Mouse (Mus musculus) kidney, adult 11 months (tissue): ENCODE results near the gene Nxpe3.

Experiments
- DNase-seq: peaks from one replicate; pipeline ENCODE4 v3.0.0; 2022

Gene Nxpe3

DNA sequence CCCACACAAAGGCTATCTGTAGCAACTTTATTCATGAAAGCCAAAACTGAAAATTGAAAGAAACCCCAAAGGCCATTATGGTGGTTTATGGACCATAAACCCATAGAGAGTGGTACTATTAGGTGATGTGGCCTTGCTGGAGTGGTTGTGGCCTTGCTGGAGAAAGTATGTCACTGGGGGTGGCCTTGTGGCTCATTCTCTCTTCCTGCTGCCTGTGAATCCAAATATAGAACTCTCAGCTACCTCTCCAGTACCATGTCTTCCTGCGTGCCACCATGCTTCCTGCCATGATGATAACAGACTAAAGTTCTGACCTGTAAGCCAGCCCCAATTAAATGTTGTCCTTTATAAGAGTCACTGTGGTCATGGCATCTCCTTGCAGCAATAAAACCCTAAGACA is 90.3 kb downstream of the Nxpe3 start:
- no peak for DNase-seq

DNA sequence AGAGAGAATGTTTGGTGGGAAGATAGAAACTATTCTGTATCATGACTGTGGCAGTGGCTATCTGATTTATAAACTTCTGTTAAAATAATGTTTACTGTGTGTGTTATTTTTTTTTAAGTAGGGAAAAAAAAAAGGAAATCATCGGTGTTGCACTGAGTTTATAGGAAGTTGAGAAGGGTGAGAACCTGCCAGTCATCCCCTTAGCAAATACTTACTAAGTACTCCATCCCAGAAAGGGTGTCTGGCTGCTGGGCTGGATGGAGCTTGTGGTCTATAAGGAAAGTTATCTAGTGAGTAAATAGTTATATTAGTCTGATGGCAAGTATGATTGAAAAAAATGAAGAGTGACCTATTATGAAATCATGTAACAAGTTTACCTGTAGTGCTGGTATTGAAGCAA is 93.5 kb downstream of the Nxpe3 start:
- no peak for DNase-seq

DNA sequence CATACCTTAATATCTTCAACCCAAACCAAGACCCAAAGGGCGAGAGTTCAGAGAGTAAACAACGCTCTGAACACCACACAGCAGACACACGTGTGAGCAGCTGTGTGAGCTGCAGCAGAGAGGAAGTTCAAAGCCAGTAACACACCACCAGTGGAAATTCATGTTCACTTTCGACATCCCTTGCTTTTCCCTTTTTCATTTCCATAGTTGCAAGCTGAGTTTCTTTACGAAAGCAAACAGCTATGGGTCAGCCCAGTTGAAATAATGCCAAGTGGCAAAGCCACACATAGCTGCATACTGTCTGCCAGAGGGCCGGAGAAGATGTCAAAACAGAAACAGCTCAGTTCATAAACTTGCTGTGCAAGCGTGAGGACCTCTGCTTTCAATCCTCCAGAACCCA is 96.2 kb downstream of the Nxpe3 start:
- no peak for DNase-seq

DNA sequence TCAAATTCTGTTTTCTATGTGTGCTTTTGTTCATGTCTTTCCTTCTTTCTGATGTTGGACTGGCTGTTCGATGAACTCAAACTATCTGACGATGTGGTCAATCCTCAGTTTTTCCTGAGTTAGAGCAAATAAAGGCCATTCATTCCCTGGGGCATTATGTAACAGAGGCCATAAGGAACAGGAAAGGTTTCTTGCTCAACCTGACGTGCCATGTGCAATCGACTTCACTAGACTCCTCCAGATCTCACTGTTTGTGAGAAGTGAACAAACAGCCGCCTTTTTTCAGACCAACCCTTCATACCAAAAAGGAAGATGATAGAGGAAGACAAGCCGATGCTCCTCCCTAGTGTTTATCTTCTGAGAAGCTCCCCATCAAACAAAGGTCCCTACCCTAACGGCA is 104.8 kb downstream of the Nxpe3 start:
- no peak for DNase-seq
